Mouse (Mus musculus): Measurements from ENCODE around the gene Ndufa11.

- no peak for TF ChIP-seq EP300 (IDR thresholded peaks at IDR 0.05; ENCODE audit: low read depth)
- peak; percentile 79 for TF ChIP-seq CTCF (IDR thresholded peaks at IDR 0.05; ENCODE audit: low read depth)
These were observed 40.6 kb downstream of the Ndufa11 start for GRCm38 (mm10) chr17:56758132-56758531.

Data from liver, embryonic 14.5 days (tissue).